Mouse (Mus musculus) B cell, adult 62 days (primary cell): Measurements from ENCODE around the gene Prkce. TPM values are rescaled to one million over a fixed set of nuclear protein-coding genes. Genes with fewer than 3 reads are reported as not detected.

ENCODE experiments used
- total RNA-seq: library from RNA; stranded (reverse); gene quantifications from 4 replicates; pipeline ENCODE4 v1.2.4, GENCODE M21; 2023

Gene Prkce
- total RNA-seq: 128 to 156 TPM (median 138 TPM) in 4 replicates

GRCm38 (mm10) chr17:86167320-86168230 is at the start of gene Prkce:
TSS of gene Prkce (plus strand) at chr17:86167785.

DNA sequence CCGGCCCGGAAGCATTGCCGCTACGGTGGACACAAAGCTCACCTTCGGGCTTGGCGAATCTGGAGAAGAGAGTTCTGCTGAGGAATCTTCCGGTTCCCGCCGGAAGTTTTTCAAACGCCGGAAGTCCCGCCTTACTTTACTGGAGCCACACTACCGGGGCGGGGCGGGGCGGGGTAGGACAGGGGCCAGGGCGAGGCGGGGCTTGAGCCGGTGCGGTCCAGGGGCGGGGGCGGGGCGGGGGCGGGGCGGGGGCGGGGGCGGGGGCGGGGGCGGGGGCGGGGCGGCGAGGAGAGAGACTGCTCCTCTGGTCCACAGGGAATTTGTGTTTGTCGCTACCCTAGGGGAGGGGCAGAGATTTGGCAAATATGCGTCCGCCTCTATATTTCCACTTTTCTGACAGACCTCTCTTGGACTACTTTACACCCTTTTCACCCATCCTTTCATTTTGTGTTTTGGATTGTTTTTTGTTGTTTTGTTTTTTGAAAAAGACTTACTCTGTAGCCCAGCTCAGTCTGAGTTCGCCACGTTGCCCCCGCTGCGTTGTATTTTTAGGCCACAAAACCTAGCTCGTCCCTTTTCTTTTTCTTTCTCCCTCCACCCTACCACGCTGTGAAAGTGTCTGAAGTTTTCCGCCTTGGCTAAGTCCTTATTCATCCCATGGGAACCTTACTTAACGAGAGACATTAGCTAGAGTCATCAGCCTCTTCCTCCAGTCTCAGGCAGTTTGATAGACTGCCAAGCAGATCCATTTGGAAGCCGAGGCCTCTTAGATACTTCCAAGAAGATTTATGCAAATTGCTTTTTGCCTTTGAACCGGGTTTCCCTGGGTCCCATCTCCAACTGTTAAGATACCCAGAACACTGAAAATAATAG is 22.3 kb upstream of the Prkce start, which contains the start of gene Srbd1:
TSS of gene Srbd1 (minus strand) at position 97 of the 873 bp plus-strand sequence.

GRCm38 (mm10) chr17:86505183-86505631 is 337.6 kb downstream of the Prkce start, which contains the start of gene Gm10309:
TSS of gene Gm10309 (minus strand) at chr17:86505232.

Other genes with a start within 250 kb of the Prkce start
- gene Srbd1, start 22.6 kb upstream of the Prkce start, total RNA-seq: 18.1 to 24.1 TPM (median 22.8 TPM) in 4 replicates